Mouse (Mus musculus) embryonic fibroblast, embryonic 13.5 days (primary cell): ENCODE measurements around the gene Acsl6.

Source experiments
- CTCF ChIP-seq: IDR thresholded peaks from 2 replicates; pipeline ENCODE4 v1.5.1; 2011; ENCODE audit warnings: mild to moderate bottlenecking, control low read depth, low read length, moderate library complexity, borderline replicate concordance; ENCODE audit not compliant: insufficient read depth
- POLR2A ChIP-seq: IDR thresholded peaks from 2 replicates; pipeline ENCODE4 v1.6.1; 2011; ENCODE audit warnings: low read depth, mild to moderate bottlenecking, control low read depth, low read length, moderate library complexity

DNA sequence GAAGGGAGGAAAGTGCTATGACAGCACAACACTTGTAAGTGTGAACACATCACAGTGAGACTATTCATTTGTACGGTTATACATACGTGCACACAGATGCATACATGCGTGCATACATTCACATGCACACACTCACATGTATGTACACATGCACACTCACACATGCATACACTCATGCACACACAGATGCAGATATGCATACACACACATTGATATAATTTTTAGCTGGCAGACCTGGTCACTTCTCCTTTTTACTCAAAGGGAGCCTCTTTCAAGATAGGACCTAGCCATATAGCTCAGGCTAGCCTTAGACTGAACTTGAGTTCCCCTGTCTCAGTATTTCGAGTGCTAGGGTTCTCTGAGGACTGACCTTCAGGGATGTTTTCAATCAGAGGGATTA, 87.7 kb downstream of the Acsl6 start:
- no peak for TF ChIP-seq POLR2A
- no peak for TF ChIP-seq CTCF
